Mouse (Mus musculus) thymus, adult 2 months (tissue): ENCODE data around the gene Tbcc.

Source experiments
- CTCF ChIP-seq: fragments of 200-500 bp; IDR thresholded peaks from 2 replicates; pipeline ENCODE4 v1.5.1; 2012; ENCODE audit warnings: mild to moderate bottlenecking, control low read depth, low read length, moderate library complexity, borderline replicate concordance; ENCODE audit not compliant: control insufficient read depth, poor library complexity, insufficient read depth; ENCODE audit errors: extremely low read depth
- POLR2A ChIP-seq: fragments of 200-500 bp; IDR thresholded peaks from 2 replicates; pipeline ENCODE4 v1.6.1; 2012; ENCODE audit warnings: mild to moderate bottlenecking, low read length, control low read depth, moderate library complexity; ENCODE audit not compliant: control insufficient read depth, poor library complexity, insufficient read depth; ENCODE audit errors: extremely low read depth

DNA sequence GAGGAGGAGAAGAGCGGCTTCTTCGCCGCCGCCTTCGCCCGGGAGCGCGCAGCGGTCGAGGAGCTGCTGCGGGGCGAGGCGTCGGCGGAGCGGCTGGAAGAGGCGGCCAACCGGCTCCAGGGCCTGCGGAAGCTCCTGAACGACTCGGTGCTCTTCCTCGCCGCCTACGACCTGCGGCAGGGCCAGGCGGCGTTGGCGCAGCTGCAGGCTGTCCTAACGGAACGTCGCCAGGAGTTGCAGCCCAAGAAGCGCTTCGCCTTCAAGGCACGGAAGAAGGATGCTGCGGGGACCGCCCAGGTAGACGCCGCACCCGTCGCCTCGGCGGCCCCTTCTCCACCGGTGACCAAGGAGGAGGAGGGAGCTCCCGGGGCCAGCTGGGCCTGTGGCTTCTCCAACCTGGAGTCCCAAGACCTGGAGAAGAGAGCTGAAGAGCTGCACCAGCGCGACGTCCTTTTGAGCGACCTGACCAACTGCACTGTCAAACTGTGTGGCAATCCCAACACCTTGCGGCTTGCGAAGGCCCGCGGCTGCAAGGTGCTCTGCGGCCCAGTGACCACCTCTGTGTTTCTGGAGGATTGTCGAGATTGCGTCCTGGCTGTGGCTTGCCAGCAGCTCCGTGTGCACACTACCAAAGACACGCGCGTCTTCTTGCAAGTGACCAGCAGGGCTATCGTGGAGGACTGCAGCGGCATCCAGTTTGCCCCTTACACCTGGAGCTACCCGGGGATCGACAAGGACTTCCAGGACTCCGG, 535 bp downstream of the Tbcc start:
- TF ChIP-seq POLR2A (no peak), CTCF (no peak)
